Mouse (Mus musculus): ENCODE measurements around the gene Lpar6.
A peak's percentile ranks its signal among the peaks of the same experiment; 100 is the strongest.

Gene Lpar6

GRCm38 (mm10) chr14:73237848-73238321 lies at the start of gene Lpar6:
Gene Lpar6, plus strand, starts transcription at chr14:73237895.
- DNase-seq: no peak

GRCm38 (mm10) chr14:73199058-73199457 lies 38.6 kb upstream of the Lpar6 start:
- DNase-seq: no peak

DNA sequence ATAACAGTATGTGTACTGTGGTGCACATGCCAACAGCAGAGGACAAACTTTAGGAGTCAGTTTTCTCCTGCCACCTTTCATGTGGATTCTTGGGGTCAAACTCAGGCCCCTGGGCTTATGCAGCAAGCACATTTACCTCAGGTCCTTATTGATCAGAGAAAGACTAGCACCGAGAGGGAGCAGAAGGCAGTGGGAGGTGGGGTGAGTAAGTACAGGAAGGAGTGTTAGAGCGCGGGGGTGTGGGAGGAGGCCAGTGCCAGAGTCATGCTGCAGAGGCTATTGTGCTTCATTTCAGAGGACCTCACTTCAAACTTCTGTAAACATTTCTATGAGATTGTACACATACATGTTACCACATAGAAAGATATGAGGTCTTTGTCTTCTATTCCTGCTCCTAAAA lies 36.2 kb upstream of the Lpar6 start:
- DNase-seq: no peak

DNA sequence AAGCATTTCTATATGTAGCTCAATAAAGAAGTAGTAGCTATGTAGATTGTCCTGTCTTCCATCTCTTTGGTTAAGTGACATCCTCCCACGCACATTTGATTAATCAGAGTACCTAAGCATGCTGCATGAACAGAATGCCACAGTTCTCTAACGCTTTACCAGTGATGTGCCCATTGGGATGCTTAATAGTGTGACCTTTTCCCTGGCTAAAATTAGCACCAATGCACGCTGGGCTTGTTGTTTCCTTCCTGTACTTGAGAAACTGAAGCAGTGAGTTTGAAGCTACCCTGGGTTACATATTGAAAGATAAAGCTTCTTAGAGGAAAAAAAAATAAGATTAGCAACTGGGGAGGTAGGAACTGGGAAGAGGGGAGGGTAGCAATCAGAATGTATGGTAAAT lies 33.7 kb upstream of the Lpar6 start:
- DNase-seq: peak; percentile 37

DNA sequence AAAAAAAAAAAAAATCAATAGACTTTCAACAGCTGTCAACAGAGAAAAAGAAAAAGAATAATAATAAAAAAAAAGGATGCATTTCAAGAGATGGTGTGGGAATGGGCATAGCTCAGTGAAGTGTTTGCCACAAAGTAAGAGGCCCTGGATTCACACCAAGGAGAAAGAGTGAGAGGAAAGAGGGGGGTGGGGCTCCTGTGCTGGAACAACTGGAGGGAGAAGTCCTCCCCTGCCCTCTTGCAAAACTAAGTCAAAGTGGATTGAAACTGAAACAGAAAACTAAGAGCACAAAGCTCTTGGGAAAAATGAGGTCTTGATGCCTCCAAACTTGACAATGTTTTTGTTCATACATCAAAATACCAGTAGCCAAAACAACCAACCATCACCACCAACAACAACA lies 28.4 kb upstream of the Lpar6 start:
- DNase-seq: no peak

DNA sequence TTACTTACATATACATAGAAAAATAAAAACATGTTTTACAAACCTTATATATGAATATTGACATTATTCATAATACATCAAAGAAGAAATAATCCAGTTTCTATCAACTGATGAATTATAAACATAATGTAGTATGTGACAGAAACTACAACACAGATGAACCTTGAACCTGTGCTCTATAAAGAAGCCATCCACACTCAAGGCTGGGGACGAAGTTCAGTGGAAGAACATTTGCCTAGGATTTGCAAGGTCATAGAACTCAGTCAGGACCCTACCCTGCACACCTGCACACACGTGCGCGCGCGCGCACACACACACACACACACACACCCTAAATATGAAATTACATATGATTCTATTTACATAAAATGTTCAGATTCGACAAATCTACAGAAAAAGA lies 27.5 kb upstream of the Lpar6 start:
- no peak for DNase-seq

GRCm38 (mm10) chr14:73211477-73211876 lies 26.2 kb upstream of the Lpar6 start:
- DNase-seq: no peak

DNA sequence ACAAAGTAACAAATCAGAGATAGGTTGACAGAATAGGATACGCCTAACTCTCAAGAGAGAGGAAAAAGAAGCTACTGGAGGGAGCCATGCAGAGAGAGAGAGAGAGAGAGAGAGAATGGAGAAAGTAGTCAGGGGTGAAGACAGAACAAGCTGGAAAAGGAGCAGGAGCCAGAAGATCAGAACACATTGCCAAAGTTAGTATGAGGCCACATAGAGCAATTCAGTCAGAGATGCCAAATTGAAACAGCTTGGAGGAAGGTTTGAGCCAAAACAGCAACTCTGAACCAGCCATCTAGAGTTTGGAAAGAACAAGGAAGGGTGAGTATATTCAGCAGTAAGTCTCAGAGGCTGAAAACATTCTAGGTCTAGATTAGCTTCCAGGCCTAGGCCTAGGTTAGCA lies 20.6 kb upstream of the Lpar6 start:
- peak; percentile 56 for DNase-seq

DNA sequence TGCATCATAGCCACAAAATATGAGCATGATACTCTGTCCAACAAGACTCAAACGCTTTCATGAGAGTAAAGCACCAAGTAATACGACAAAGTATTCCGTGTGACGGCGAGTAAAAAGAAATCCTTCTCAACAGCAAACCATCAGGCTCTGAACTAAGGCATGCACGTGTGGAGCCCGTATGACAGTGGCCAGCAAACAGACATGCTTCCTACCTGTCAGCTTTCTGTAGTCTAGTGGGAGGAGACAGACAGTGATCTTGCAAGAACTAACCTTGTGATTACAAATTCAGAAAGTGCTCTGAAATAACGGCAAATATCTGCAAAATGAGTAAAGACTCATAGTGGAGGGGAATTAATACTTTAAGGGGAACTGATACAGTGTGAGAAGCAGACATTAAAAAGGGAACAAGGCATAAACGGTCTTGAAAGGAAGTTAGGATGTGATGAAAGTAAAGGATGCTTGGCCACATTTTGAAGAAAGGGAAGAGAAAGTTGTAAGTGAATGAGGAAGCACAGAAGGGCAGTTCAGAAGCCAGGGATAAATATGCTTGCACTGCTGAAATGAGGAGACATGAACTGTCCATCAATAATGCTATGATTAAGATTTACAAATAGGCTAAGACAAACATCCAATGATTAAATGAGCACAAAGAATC lies 15.3 kb upstream of the Lpar6 start:
- DNase-seq: no peak

GRCm38 (mm10) chr14:73226346-73226745 lies 11.3 kb upstream of the Lpar6 start:
- DNase-seq: peak; percentile 33

- no peak for DNase-seq
Measured at GRCm38 (mm10) chr14:73226849-73227248, 10.8 kb upstream of the Lpar6 start.

DNA sequence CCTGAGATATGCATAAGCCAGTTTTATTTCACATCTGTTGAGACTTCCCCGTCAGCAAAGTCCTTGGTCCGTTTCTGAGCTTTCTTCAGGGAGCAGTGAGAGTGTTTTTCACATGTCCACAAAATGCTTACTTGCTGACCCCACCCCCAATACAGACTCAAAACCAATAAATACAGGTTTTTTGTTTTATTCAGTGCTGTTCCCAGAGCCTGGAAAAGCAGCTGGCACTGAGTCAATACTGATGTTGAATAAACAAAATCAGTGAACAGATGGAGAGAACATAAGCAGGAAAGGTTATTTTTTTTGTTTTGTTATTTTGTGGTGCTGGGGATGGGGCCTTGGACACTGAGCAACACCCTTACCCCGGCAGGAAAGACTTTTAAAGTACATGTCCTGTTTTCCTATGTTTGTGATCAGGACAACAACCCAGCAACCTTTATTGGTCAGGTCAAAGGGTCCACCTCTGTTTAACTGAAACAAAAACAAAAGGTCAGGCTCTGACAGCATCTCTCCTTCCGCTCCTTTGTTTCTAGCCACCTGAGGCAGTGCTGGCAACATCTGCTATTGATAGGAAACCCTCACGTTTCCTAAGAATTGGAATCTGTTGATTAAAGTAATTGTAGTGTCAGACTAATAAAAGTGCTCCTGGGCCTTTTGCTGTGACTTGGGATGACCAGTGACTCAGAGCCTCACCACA lies 6.3 kb upstream of the Lpar6 start:
- DNase-seq: no peak

DNA sequence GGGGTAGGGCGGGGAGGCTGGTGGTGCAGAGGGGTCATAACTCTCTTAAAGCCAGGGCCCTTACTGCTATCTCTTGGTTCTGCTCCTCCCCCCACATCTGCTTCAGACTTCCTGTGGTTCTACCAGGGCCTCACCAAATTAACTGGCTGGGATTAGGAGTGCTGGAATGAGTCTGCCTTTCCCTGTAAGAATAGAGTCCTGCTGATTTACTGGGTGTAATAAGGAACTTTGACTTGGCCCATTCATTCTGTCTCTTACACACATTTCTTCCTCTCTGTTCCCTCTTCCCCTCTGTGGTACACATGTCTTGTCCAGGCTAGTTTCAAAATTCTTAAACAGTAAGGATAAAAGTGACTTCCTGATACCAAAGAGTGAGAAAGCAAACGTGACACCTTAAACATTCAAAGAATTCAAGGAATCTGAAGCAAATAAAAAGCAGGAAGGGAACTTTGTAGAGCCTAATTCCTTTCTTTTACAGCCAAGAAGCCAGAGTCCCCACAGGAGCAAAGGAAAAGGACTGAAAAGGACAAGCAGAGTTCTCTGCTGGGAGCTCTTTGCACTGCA lies 3.1 kb upstream of the Lpar6 start:
- DNase-seq: no peak

GRCm38 (mm10) chr14:73238498-73239250 lies 979 bp downstream of the Lpar6 start:
- no peak for DNase-seq

DNA sequence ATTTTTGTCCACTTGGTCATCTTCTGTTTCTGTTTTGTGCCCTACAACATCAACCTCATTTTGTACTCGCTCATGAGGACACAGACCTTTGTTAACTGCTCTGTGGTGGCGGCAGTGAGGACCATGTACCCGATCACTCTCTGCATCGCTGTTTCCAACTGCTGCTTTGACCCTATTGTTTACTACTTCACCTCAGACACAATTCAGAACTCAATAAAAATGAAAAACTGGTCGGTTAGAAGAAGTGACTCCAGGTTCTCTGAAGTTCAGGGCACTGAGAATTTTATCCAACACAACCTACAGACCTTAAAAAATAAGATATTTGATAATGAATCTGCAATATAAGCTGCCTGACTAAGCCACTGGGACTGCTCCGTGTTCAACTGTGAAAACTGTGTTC lies 1.6 kb downstream of the Lpar6 start:
- DNase-seq: no peak

DNA sequence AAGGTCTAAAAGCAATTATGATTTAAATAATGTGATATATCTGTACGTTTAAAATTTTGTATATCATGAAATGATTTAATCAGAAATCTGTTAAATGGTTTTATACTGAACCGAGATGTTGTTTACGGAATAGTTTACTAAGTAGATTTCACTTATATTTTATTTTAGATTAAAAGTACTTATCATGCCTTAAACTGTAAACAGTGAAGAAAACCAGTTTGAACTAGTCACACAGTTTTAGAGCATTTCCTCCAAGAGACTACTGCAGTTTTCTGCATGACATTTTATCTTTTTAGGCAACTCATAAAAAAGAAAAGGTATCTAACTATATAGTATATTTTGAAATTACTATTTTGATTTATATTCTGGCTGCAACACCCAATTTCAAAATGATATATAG lies 2.2 kb downstream of the Lpar6 start:
- DNase-seq: no peak

DNA sequence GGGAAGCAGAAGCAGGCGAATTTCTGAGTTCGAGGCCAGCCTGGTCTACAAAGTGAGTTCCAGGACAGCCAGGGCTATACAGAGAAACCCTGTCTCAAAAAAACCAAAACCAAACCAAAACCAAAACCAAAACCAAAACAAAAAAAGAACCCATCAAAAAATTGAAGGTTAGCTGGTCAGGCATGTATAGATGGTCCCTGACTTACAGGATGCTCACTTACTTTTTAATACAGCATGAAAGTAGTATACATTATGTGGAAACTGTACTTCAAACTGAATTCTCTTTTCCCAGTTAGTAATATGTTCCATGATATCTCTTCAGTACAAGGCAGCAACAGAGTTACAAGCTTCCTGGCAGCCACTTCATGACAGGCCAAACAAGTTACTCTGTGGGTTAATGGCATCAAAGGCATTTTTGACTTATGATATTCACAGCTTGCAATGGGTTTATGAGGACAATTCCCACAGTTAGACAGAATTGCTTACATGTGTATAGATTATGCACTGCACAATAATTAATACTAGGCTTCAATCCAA lies 6.4 kb downstream of the Lpar6 start:
- DNase-seq: no peak

- DNase-seq: no peak
Measured at GRCm38 (mm10) chr14:73250056-73250455, 12.4 kb downstream of the Lpar6 start.

GRCm38 (mm10) chr14:73252276-73252675 lies 14.6 kb downstream of the Lpar6 start:
- DNase-seq: no peak

DNA sequence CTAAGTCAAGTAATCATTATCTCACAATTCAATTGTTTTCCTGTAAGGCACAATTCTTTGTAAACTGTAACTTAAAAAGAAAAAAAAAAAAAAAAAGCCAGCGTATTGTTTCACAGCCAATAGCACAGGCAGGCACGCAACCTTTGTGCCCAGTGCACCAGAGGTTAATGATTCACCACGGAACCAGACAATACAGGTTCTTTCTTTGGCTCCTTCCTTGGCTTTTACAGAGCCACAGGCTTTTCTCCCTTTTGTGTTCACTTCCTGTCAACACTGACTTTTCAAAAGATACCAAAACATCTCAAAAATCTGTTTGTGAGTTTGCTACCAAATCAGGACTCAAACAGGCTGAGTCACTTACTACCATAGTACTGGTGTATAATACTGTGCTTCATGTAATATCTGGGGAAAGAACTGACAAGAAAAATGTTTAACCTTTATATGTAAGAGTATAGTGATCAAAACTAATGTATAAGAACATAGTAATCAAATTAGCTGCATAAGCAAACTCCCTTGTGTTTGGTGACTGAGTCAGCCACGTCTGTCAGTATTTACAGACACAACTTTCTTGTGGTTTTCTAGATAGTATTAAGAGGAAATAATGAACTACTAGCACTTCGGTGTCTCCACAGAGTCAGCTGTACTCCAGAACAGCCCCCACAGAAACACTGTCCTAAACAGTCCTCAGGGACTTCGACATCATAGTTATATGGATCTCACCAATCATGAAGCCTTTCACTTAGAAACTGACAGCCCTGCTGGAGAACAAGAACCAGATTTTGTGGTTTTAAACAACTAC lies 16.0 kb downstream of the Lpar6 start:
- DNase-seq: no peak

DNA sequence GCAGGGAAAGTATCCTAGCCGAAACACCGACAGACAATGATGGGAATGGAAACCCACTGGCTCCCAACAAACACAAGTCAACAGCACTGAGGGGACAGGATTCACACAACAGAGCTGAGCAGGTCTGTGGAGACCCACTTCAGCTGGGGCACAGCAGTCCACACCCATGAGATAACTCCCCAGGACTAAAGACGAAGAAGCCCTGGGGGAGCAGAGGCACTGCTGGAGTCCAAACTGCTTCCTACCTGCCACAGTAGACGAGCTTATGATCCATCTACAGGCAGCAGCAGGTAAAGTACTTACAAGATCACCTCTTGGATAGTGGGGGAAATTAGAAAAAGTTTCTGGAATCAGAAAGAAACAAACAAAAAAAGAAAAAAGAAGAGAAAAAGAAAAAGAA lies 16.7 kb downstream of the Lpar6 start:
- no peak for DNase-seq

DNA sequence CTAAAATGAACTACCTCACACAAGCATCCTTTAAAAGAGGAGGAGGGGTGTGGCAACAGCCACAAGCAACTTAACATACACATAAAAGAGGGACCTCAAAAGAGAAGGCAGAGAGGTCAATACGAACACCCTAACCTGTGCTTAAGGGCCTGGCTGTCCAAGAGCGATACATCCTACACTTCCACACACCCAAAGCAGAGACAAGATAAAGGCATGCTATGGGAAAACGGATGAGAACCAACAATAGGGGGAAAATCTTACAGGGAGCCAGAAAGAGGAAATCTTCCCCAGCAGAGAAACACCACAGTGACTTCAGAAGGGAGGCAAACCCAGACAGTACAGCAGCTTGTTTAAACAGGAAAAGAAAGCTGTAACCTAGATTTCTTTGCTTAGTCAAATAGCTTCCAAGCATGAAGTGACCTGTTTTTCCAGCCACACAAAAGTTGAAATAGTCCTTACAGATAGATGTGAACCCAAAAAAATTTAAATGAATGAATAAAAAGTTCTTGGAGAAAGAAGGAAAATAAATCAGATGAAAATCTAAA lies 17.8 kb downstream of the Lpar6 start:
- DNase-seq: no peak

Data from cerebellum, adult 9-10 months (tissue).